ENCODE assay signal across 8 mouse cellular contexts in the genomic region with DNA sequence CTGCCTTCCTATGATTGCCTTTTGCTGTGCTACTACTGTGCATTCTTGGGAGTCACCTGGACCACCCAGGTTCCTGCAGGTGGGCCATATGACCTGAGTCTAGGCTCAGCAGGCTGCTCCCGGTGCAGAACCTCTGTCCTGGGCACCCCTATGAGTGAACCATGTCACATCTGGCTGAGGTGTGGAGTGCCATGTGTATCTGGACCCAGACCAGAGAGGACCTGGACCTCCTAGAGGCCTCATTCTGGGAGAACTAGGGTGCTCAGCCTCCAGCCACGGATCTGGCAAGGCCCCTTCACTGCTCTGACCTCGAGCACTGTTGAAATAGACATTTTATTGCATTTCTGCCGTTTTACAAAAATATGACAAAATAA. TPM values are rescaled to one million over a fixed set of nuclear protein-coding genes. Genes with fewer than 3 reads are reported as not detected.
A peak's percentile ranks its signal among the peaks of the same experiment; 100 is the strongest.
DNase-seq lines count a peak whose midpoint lies in the region; ATAC-seq lines count a peak whose summit lies in the region.

No protein-coding gene starts in this region.

- WGBS in kidney, embryonic 16.5 days, result 16% methylated on average over 4 of the region's 4 CpGs
- 30% methylated on average over 4 of the region's 4 CpGs for WGBS in embryonic facial prominence, embryonic 13.5 days
- 30% methylated on average over 4 of the region's 4 CpGs for WGBS in intestine, embryonic 15.5 days
- 24% methylated on average over 4 of the region's 4 CpGs for WGBS in neural tube, embryonic 13.5 days

- peaks cover 24% of the 10 kb centered on the region for H3K36me3 ChIP-seq in kidney, embryonic 16.5 days (ENCODE audit: insufficient read depth, low read length)
- H3K36me3 ChIP-seq in embryonic facial prominence, embryonic 13.5 days, result peaks cover 71% of the 10 kb centered on the region
- H3K36me3 ChIP-seq in intestine, embryonic 15.5 days, result peaks cover 45% of the 10 kb centered on the region
- H3K36me3 ChIP-seq in neural tube, embryonic 13.5 days, result peaks cover 79% of the 10 kb centered on the region

- H3K27ac ChIP-seq in kidney, embryonic 16.5 days (ENCODE audit: low read length), result peak overlapping the region; percentile 71
- H3K27ac ChIP-seq in embryonic facial prominence, embryonic 13.5 days, result peak overlapping the region; percentile 87
- H3K27ac ChIP-seq in intestine, embryonic 15.5 days, result peak overlapping the region; percentile 90
- H3K27ac ChIP-seq in neural tube, embryonic 13.5 days (replicated peaks), result peak overlapping the region; percentile 93

- peak overlapping the region; percentile 72 for H3K4me2 ChIP-seq in kidney, embryonic 16.5 days (replicated peaks; ENCODE audit: low read depth, low read length)
- H3K4me2 ChIP-seq in embryonic facial prominence, embryonic 13.5 days, result peak overlapping the region; percentile 85
- H3K4me2 ChIP-seq in intestine, embryonic 15.5 days (replicated peaks), result peak overlapping the region; percentile 93
- H3K4me2 ChIP-seq in neural tube, embryonic 13.5 days, result peak overlapping the region; percentile 71

- H3K9ac ChIP-seq in kidney, embryonic 16.5 days (replicated peaks; ENCODE audit: low read length), result peak overlapping the region; percentile 74
- peak overlapping the region; percentile 78 for H3K9ac ChIP-seq in embryonic facial prominence, embryonic 13.5 days
- H3K9ac ChIP-seq in intestine, embryonic 15.5 days, result peak overlapping the region; percentile 72
- H3K9ac ChIP-seq in neural tube, embryonic 13.5 days, result peak overlapping the region; percentile 78

- peaks cover 2% of the 10 kb centered on the region; the same call in 1 of the 2 replicates for H3K27me3 ChIP-seq in kidney, embryonic 16.5 days (ENCODE audit: insufficient read depth, low read length)
- H3K27me3 ChIP-seq in embryonic facial prominence, embryonic 13.5 days, result no peaks in the 10 kb centered on the region
- no peaks in the 10 kb centered on the region for H3K27me3 ChIP-seq in intestine, embryonic 15.5 days (replicated peaks)
- H3K27me3 ChIP-seq in neural tube, embryonic 13.5 days, result no peaks in the 10 kb centered on the region

- peak; percentile 8; the same call in 1 of the 2 replicates for ATAC-seq in kidney, embryonic 16.5 days (ENCODE audit: low FRiP score, low TSS enrichment)
- ATAC-seq in embryonic facial prominence, embryonic 13.5 days (ENCODE audit: insufficient number of reproducible peaks, insufficient read depth, low FRiP score, low TSS enrichment, low read depth), result 0 out of 2 replicates have a peak, but pooled peaks have one; percentile 15
- peak; percentile 14 for ATAC-seq in intestine, embryonic 15.5 days
- ATAC-seq in neural tube, embryonic 13.5 days (ENCODE audit: low read depth), result no peak

- H3K4me1 ChIP-seq in kidney, embryonic 16.5 days (ENCODE audit: insufficient read depth, low read length), result peaks cover 16% of the 10 kb centered on the region
- peaks cover 22% of the 10 kb centered on the region for H3K4me1 ChIP-seq in embryonic facial prominence, embryonic 13.5 days
- H3K4me1 ChIP-seq in intestine, embryonic 15.5 days (replicated peaks), result peaks cover 10% of the 10 kb centered on the region
- peaks cover 34% of the 10 kb centered on the region for H3K4me1 ChIP-seq in neural tube, embryonic 13.5 days (replicated peaks)

- intact Hi-C loops in gastrocnemius, postnatal 36 days (cut with DNase I), result loop anchor here (10.0 kb wide), 1 partner anchor 681 kb away; no protein-coding TSS in a partner anchor

- no peaks in the 10 kb centered on the region for H3K9me3 ChIP-seq in kidney, embryonic 16.5 days (ENCODE audit: low read length)
- H3K9me3 ChIP-seq in embryonic facial prominence, embryonic 13.5 days, result no peaks in the 10 kb centered on the region
- no peaks in the 10 kb centered on the region for H3K9me3 ChIP-seq in intestine, embryonic 15.5 days
- H3K9me3 ChIP-seq in neural tube, embryonic 13.5 days, result no peaks in the 10 kb centered on the region

- no peak for DNase-seq in kidney, postnatal 14 days
- no peak for DNase-seq in gastrocnemius, postnatal 36 days
- DNase-seq in frontal cortex, postnatal 14 days (ENCODE audit: low spot score in 2 of 2), result no peak
- no peak for DNase-seq in lung, adult 18-20 months

- peak overlapping the region; percentile 64 for H3K4me3 ChIP-seq in kidney, embryonic 16.5 days (ENCODE audit: low read length)
- peak overlapping the region; percentile 63 for H3K4me3 ChIP-seq in embryonic facial prominence, embryonic 13.5 days
- H3K4me3 ChIP-seq in intestine, embryonic 15.5 days (replicated peaks), result peak overlapping the region; percentile 66
- peak overlapping the region; percentile 53 for H3K4me3 ChIP-seq in neural tube, embryonic 13.5 days

RNA-seq across cellular contexts. Expression of a gene that starts 6.7 kb away (rescaled TPM):
- polyA plus RNA-seq in kidney, embryonic 16.5 days (2015; fragmentation: Nextera tagmentation; extraction: Ambion mirVana), result 110 and 115 TPM in 2 replicates
- 109 and 113 TPM in 2 replicates for polyA plus RNA-seq in embryonic facial prominence, embryonic 13.5 days (2015; fragmentation: Nextera tagmentation; extraction: Ambion mirVana)
- 90.2 and 91.3 TPM in 2 replicates for polyA plus RNA-seq in intestine, embryonic 15.5 days (2015; fragmentation: Nextera tagmentation; extraction: Ambion mirVana)
- polyA plus RNA-seq in neural tube, embryonic 13.5 days (2015; fragmentation: Nextera tagmentation; extraction: Ambion mirVana), result 217 and 231 TPM in 2 replicates
- 10 to 100 TPM; 20.4 to 27.6 TPM for total RNA-seq in gastrocnemius, postnatal 36 days (2021)

RNA-seq across cellular contexts. Expression of a gene that starts 10.1 kb away (rescaled TPM):
- polyA plus RNA-seq in kidney, embryonic 16.5 days (2015; fragmentation: Nextera tagmentation; extraction: Ambion mirVana), result 0.81 and 1.0 TPM in 2 replicates
- 2.2 and 3.0 TPM in 2 replicates for polyA plus RNA-seq in embryonic facial prominence, embryonic 13.5 days (2015; fragmentation: Nextera tagmentation; extraction: Ambion mirVana)
- 1.4 TPM in 2 replicates for polyA plus RNA-seq in intestine, embryonic 15.5 days (2015; fragmentation: Nextera tagmentation; extraction: Ambion mirVana)
- polyA plus RNA-seq in neural tube, embryonic 13.5 days (2015; fragmentation: Nextera tagmentation; extraction: Ambion mirVana), result 6.1 and 7.8 TPM in 2 replicates
- total RNA-seq in gastrocnemius, postnatal 36 days (2021), result 10 to 100 TPM; 13.8 to 16.0 TPM

RNA-seq across cellular contexts. Expression of a gene that starts 10.9 kb away (rescaled TPM):
- 170 and 178 TPM in 2 replicates for polyA plus RNA-seq in kidney, embryonic 16.5 days (2015; fragmentation: Nextera tagmentation; extraction: Ambion mirVana)
- 146 and 148 TPM in 2 replicates for polyA plus RNA-seq in embryonic facial prominence, embryonic 13.5 days (2015; fragmentation: Nextera tagmentation; extraction: Ambion mirVana)
- polyA plus RNA-seq in intestine, embryonic 15.5 days (2015; fragmentation: Nextera tagmentation; extraction: Ambion mirVana), result 199 and 214 TPM in 2 replicates
- 208 and 237 TPM in 2 replicates for polyA plus RNA-seq in neural tube, embryonic 13.5 days (2015; fragmentation: Nextera tagmentation; extraction: Ambion mirVana)
- 10 to 100 TPM; 66.7 to 67.1 TPM for total RNA-seq in gastrocnemius, postnatal 36 days (2021)

RNA-seq across cellular contexts. Expression of a gene that starts 12.2 kb away (rescaled TPM):
- polyA plus RNA-seq in kidney, embryonic 16.5 days (2015; fragmentation: Nextera tagmentation; extraction: Ambion mirVana), result 22.2 and 22.5 TPM in 2 replicates
- polyA plus RNA-seq in embryonic facial prominence, embryonic 13.5 days (2015; fragmentation: Nextera tagmentation; extraction: Ambion mirVana), result 22.4 and 23.5 TPM in 2 replicates
- polyA plus RNA-seq in intestine, embryonic 15.5 days (2015; fragmentation: Nextera tagmentation; extraction: Ambion mirVana), result 13.6 and 16.3 TPM in 2 replicates
- polyA plus RNA-seq in neural tube, embryonic 13.5 days (2015; fragmentation: Nextera tagmentation; extraction: Ambion mirVana), result 12.0 and 15.5 TPM in 2 replicates
- total RNA-seq in gastrocnemius, postnatal 36 days (2021), result 10 to 100 TPM in 1 of 2 experiments, 1 to 10 TPM in 1; 8.0 to 10.5 TPM

RNA-seq across cellular contexts. Expression of a gene that starts 12.2 kb away (rescaled TPM):
- 41.9 and 46.6 TPM in 2 replicates for polyA plus RNA-seq in kidney, embryonic 16.5 days (2015; fragmentation: Nextera tagmentation; extraction: Ambion mirVana)
- 61.4 and 69.5 TPM in 2 replicates for polyA plus RNA-seq in embryonic facial prominence, embryonic 13.5 days (2015; fragmentation: Nextera tagmentation; extraction: Ambion mirVana)
- polyA plus RNA-seq in intestine, embryonic 15.5 days (2015; fragmentation: Nextera tagmentation; extraction: Ambion mirVana), result 34.6 and 37.5 TPM in 2 replicates
- polyA plus RNA-seq in neural tube, embryonic 13.5 days (2015; fragmentation: Nextera tagmentation; extraction: Ambion mirVana), result 127 and 145 TPM in 2 replicates
- 10 to 100 TPM; 19.3 to 26.9 TPM for total RNA-seq in gastrocnemius, postnatal 36 days (2021)
